In the genomic region with DNA sequence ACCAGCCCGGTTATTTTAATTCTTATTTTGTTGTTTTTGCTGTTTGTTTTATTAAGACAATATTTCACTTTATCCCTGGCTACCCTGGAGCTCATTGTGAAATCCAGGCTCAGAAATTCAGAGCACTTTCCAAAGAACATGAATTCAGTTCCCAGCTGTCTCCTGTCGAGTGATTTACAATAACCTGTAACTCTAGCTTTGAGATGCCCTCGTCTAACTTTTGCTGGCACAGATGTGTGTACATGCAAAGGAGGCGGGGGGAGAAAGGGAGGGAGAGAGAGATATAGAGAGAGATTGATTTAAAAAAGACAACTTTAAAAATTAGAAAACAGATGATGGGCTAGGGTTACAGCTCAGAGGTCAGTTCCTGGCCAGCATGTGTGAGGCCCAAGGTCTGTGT, we compare ENCODE assay signal across 11 mouse cellular contexts.
"Had no signal": no experiment of that assay in that cellular context is flagged by ENCODE, and none has a peak within 500 bp of the region (broad histone marks: within the 10 kb centered on the region; RNA-seq: fewer than 3 reads in every experiment).

No protein-coding gene starts in this region.

- DNase-seq: retina, postnatal 1 day; right cerebral cortex, adult 18-20 months; right cerebral cortex, postnatal 14 days; right cerebral cortex, postnatal 25 days; right cerebral cortex, postnatal 4 days; spleen, adult 18-20 months; thymus, adult 18-20 months; thymus, adult 2 months; thymus, postnatal 14 days; thymus, postnatal 25 days; thymus, postnatal 36 days had no signal
